Mouse (Mus musculus): Measurements from ENCODE around the gene Mmrn1. TPM values are rescaled to one million over a fixed set of nuclear protein-coding genes. Genes with fewer than 3 reads are reported as not detected.

Mmrn1 gene
- polyA plus RNA-seq, 1 experiment from 2014 or later, result 7.1 TPM

DNA sequence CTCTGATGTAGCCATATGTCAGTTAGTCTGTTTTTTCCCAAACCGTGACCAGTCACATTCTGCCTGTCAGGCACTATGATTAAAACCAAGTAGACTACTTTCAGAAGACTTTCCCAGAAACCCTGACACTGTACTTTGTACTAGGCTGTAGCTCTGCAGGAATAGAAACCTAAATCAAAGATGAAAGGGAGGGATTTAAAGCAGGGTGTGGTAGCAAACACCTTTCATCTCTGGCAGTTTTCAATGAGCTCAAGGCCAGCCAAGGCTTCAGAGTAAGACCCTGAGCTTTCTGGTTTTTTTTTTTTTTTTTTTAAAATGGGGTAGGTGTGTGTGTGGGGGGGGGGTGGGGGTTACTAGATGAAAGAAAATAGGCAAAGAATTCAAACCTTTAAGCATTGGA lies 96.2 kb downstream of the Mmrn1 start:
- no peaks in the 10 kb centered on the region for H3K27me3 ChIP-seq (replicated peaks; ENCODE audit: insufficient read depth, low read length)
- TF ChIP-seq CTCF (IDR thresholded peaks at IDR 0.05) (no peak), EP300 (IDR thresholded peaks at IDR 0.05) (no peak)
- H3K36me3 ChIP-seq (ENCODE audit: insufficient read depth, low read length), result no peaks in the 10 kb centered on the region
- no peaks in the 10 kb centered on the region for H3K4me1 ChIP-seq (ENCODE audit: insufficient read depth, low read depth, low read length)
- no peak overlapping the region for H3K4me3 ChIP-seq (ENCODE audit: low read depth, low read length)
- no peaks in the 10 kb centered on the region for H3K9me3 ChIP-seq (ENCODE audit: low read length)
- no peak overlapping the region for H3K4me2 ChIP-seq (replicated peaks; ENCODE audit: low read depth, low read length)
- 75% methylated on average over 1 of the region's 1 CpGs for WGBS
- no peak overlapping the region for H3K9ac ChIP-seq (replicated peaks; ENCODE audit: low read depth)
- no peak overlapping the region for H3K27ac ChIP-seq (ENCODE audit: low read length)
- DNase-seq (ENCODE audit: low spot score) (no peak), ATAC-seq (no peak)

DNA sequence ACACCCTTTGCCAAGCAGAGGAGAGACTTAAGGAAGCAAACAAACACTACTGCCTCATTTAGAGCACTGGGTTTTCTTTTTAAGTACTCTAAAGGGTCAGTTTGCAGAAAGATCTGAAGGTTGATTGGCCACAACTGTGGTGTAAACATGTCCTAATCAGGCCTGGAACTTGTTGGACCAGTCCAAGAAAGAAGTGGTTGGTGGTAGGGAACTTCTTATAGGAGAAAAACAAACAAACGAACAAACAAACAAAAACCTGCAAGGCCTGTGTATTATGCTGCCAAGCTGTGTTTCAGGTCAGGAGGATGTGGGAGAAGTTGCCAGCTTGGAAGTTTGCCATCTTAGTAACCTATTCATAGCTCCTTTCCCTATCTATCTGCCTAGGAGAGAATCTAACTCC lies 108.5 kb downstream of the Mmrn1 start:
- H3K4me2 ChIP-seq (replicated peaks; ENCODE audit: low read depth, low read length), result no peak overlapping the region
- no peak overlapping the region for H3K27ac ChIP-seq (ENCODE audit: low read length)
- H3K9ac ChIP-seq (replicated peaks; ENCODE audit: low read depth), result no peak overlapping the region
- H3K4me3 ChIP-seq (ENCODE audit: low read depth, low read length), result no peak overlapping the region
- peak; percentile 67 for ATAC-seq
- H3K36me3 ChIP-seq (ENCODE audit: insufficient read depth, low read length), result no peaks in the 10 kb centered on the region
- H3K27me3 ChIP-seq (replicated peaks; ENCODE audit: insufficient read depth, low read length), result no peaks in the 10 kb centered on the region
- TF ChIP-seq CTCF (IDR thresholded peaks at IDR 0.05) (no peak), EP300 (IDR thresholded peaks at IDR 0.05) (no peak)
- DNase-seq (ENCODE audit: low spot score), result peak; percentile 28
- no peaks in the 10 kb centered on the region for H3K9me3 ChIP-seq (ENCODE audit: low read length)
- no peaks in the 10 kb centered on the region for H3K4me1 ChIP-seq (ENCODE audit: insufficient read depth, low read depth, low read length)
- WGBS, result 64% methylated on average over 1 of the region's 1 CpGs

Other genes with a start within 250 kb of the Mmrn1 start
- 51.1 and 64.5 TPM in 2 replicates for gene Snca, start 95.1 kb upstream of the Mmrn1 start, polyA plus RNA-seq (2015; fragmentation: Nextera tagmentation; extraction: Ambion mirVana)

Measured in lung, postnatal 0 days (tissue).